ENCODE assay signal across 8 mouse cellular contexts in the genomic region with DNA sequence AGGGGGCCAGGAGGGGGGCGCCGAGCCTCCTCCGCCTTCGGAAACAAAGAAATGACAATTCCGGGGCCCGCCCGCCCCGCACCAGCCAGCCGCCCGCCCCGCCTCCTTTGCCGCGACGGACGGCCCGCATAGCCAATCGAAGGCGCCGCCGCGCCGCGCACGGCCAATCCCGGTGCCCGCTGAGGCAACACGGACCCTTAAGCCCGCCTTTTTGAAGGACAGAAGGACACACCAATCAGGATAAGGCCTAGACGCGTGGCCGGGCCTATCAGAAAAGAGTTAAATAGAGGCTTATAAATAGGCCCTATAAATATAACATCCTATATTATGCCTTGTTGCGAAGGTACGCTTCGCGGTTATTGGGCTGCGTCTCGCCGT. TPM values are rescaled to one million over a fixed set of nuclear protein-coding genes. Genes with fewer than 3 reads are reported as not detected.
A peak's percentile ranks its signal among the peaks of the same experiment; 100 is the strongest.
DNase-seq lines count a peak whose midpoint lies in the region.

A gene (minus strand): TSS at position 87 of the 378 bp plus-strand sequence.

- peak within 1 kb of the TSS; percentile 97 for H3K4me3 ChIP-seq in megakaryocyte, embryonic 14.5 days (replicated peaks)

- H3K4me1 ChIP-seq in megakaryocyte, embryonic 14.5 days: peaks cover 48% of the 10 kb centered on the region

- DNase-seq in WW6 (ENCODE audit: low read depth, low spot score): peak; percentile 88
- DNase-seq in cerebellum, postnatal 36 days: peak; percentile 99 to 100
- DNase-seq in gastrocnemius, adult 18-20 months (ENCODE audit: low spot score): peak; percentile 100
- DNase-seq in hindlimb bud, embryonic 11.5 days (ENCODE audit: extremely low spot score, low read depth, low spot score): peak; percentile 99
- peak; percentile 99 to 100 for DNase-seq in left cerebral cortex, adult 8-10 months (ENCODE audit: low spot score in 2 of 2)
- DNase-seq in right cerebral cortex, postnatal 10 days (ENCODE audit: low spot score in 2 of 2): peak; percentile 99
- DNase-seq in urinary bladder, postnatal 25 days (ENCODE audit: low spot score): peak; percentile 100

- no peaks in the 10 kb centered on the region for H3K9me3 ChIP-seq in megakaryocyte, embryonic 14.5 days

- H3K36me3 ChIP-seq in megakaryocyte, embryonic 14.5 days (replicated peaks; ENCODE audit: low read length): peaks cover 4% of the 10 kb centered on the region

- H3K27me3 ChIP-seq in megakaryocyte, embryonic 14.5 days (replicated peaks): peaks cover 22% of the 10 kb centered on the region

RNA-seq across cellular contexts. Expression of the gene that starts here (rescaled TPM):
- 10 to 100 TPM; 14.7 to 17.0 TPM for total RNA-seq in gastrocnemius, adult 18-20 months (2021)
- total RNA-seq in left cerebral cortex, adult 8-10 months (2022): 10 to 100 TPM; 48.8 to 62.7 (median 58.4) TPM
- polyA plus RNA-seq in megakaryocyte, embryonic 14.5 days (2012; ENCODE audit: insufficient read depth, low replicate concordance): 6.0 and 14.2 TPM in 2 replicates

Comparison
In these comparisons a context has a peak if more than half of its experiments do, and no peak if none do; other contexts are left out.
1. Peak in every context shown above with its lines: DNase-seq and H3K4me3 ChIP-seq.